Mouse (Mus musculus): ENCODE results near the gene Tfb1m. TPM values are rescaled to one million over a fixed set of nuclear protein-coding genes. Genes with fewer than 3 reads are reported as not detected.

Tfb1m gene
- polyA plus RNA-seq, 1 experiment from 2014 or later, result 20.4 TPM

- no peak overlapping the region for H3K4me2 ChIP-seq
- no peaks in the 10 kb centered on the region for H3K9me3 ChIP-seq (replicated peaks)
- no peaks in the 10 kb centered on the region for H3K27me3 ChIP-seq (replicated peaks)
- no peak overlapping the region for H3K27ac ChIP-seq (ENCODE audit: poor library complexity, severe bottlenecking)
- no peaks in the 10 kb centered on the region for H3K36me3 ChIP-seq
- H3K4me1 ChIP-seq (replicated peaks), result no peaks in the 10 kb centered on the region
- WGBS, result 14% methylated on average over 1 of the region's 1 CpGs
- no peak overlapping the region for H3K4me3 ChIP-seq
- no peak overlapping the region for H3K9ac ChIP-seq
- no peak for ATAC-seq (ENCODE audit: insufficient number of reproducible peaks, low FRiP score)
Measured at GRCm38 (mm10) chr17:3509841-3510240, 47.7 kb downstream of the Tfb1m start.

GRCm38 (mm10) chr17:3506508-3506907 lies 51.1 kb downstream of the Tfb1m start:
- no peak for ATAC-seq (ENCODE audit: insufficient number of reproducible peaks, low FRiP score)
- Histone ChIP-seq H3K27ac (ENCODE audit: poor library complexity, severe bottlenecking) (no peak overlapping the region), H3K27me3 (replicated peaks) (no peaks in the 10 kb centered on the region), H3K4me3 (no peak overlapping the region), H3K4me1 (replicated peaks) (no peaks in the 10 kb centered on the region), H3K36me3 (no peaks in the 10 kb centered on the region), H3K4me2 (no peak overlapping the region), H3K9me3 (replicated peaks) (no peaks in the 10 kb centered on the region), H3K9ac (no peak overlapping the region)
- 82% methylated on average over 8 of the region's 8 CpGs for WGBS

GRCm38 (mm10) chr17:3505711-3506110 lies 51.9 kb downstream of the Tfb1m start:
- no peaks in the 10 kb centered on the region for H3K36me3 ChIP-seq
- H3K9ac ChIP-seq, result no peak overlapping the region
- no peak overlapping the region for H3K27ac ChIP-seq (ENCODE audit: poor library complexity, severe bottlenecking)
- no peak for ATAC-seq (ENCODE audit: insufficient number of reproducible peaks, low FRiP score)
- H3K9me3 ChIP-seq (replicated peaks), result no peaks in the 10 kb centered on the region
- no peak overlapping the region for H3K4me3 ChIP-seq
- H3K4me1 ChIP-seq (replicated peaks), result no peaks in the 10 kb centered on the region
- no peak overlapping the region for H3K4me2 ChIP-seq
- H3K27me3 ChIP-seq (replicated peaks), result no peaks in the 10 kb centered on the region
- 76% methylated on average over 1 of the region's 1 CpGs for WGBS

GRCm38 (mm10) chr17:3500936-3501335 lies 56.6 kb downstream of the Tfb1m start:
- no peaks in the 10 kb centered on the region for H3K27me3 ChIP-seq (replicated peaks)
- no peak overlapping the region for H3K27ac ChIP-seq (ENCODE audit: poor library complexity, severe bottlenecking)
- no peak overlapping the region for H3K4me3 ChIP-seq
- no peaks in the 10 kb centered on the region for H3K36me3 ChIP-seq
- H3K9me3 ChIP-seq (replicated peaks), result no peaks in the 10 kb centered on the region
- no peaks in the 10 kb centered on the region for H3K4me1 ChIP-seq (replicated peaks)
- WGBS, result 77% methylated on average over 4 of the region's 4 CpGs
- H3K9ac ChIP-seq, result no peak overlapping the region
- no peak for ATAC-seq (ENCODE audit: insufficient number of reproducible peaks, low FRiP score)
- H3K4me2 ChIP-seq, result no peak overlapping the region

GRCm38 (mm10) chr17:3500076-3500475 lies 57.5 kb downstream of the Tfb1m start:
- WGBS, result 78% methylated on average over 6 of the region's 6 CpGs
- Histone ChIP-seq H3K36me3 (no peaks in the 10 kb centered on the region), H3K4me1 (replicated peaks) (no peaks in the 10 kb centered on the region), H3K4me3 (no peak overlapping the region), H3K9ac (no peak overlapping the region), H3K9me3 (replicated peaks) (no peaks in the 10 kb centered on the region), H3K27me3 (replicated peaks) (no peaks in the 10 kb centered on the region), H3K4me2 (no peak overlapping the region), H3K27ac (ENCODE audit: poor library complexity, severe bottlenecking) (no peak overlapping the region)
- no peak for ATAC-seq (ENCODE audit: insufficient number of reproducible peaks, low FRiP score)

GRCm38 (mm10) chr17:3499468-3499867 lies 58.1 kb downstream of the Tfb1m start:
- Histone ChIP-seq H3K4me3 (no peak overlapping the region), H3K36me3 (no peaks in the 10 kb centered on the region), H3K9me3 (replicated peaks) (no peaks in the 10 kb centered on the region), H3K9ac (no peak overlapping the region), H3K4me2 (no peak overlapping the region), H3K27me3 (replicated peaks) (no peaks in the 10 kb centered on the region), H3K27ac (ENCODE audit: poor library complexity, severe bottlenecking) (no peak overlapping the region), H3K4me1 (replicated peaks) (no peaks in the 10 kb centered on the region)
- WGBS, result 88% methylated on average over 8 of the region's 8 CpGs
- ATAC-seq (ENCODE audit: insufficient number of reproducible peaks, low FRiP score), result no peak

GRCm38 (mm10) chr17:3498580-3498979 lies 59.0 kb downstream of the Tfb1m start:
- Histone ChIP-seq H3K4me2 (no peak overlapping the region), H3K9ac (no peak overlapping the region), H3K4me3 (no peak overlapping the region), H3K27me3 (replicated peaks) (no peaks in the 10 kb centered on the region), H3K9me3 (replicated peaks) (no peaks in the 10 kb centered on the region), H3K4me1 (replicated peaks) (no peaks in the 10 kb centered on the region), H3K27ac (ENCODE audit: poor library complexity, severe bottlenecking) (no peak overlapping the region), H3K36me3 (no peaks in the 10 kb centered on the region)
- no peak for ATAC-seq (ENCODE audit: insufficient number of reproducible peaks, low FRiP score)
- WGBS, result 83% methylated on average over 3 of the region's 3 CpGs

- Histone ChIP-seq H3K27me3 (replicated peaks) (no peaks in the 10 kb centered on the region), H3K27ac (ENCODE audit: poor library complexity, severe bottlenecking) (no peak overlapping the region), H3K4me2 (no peak overlapping the region), H3K36me3 (no peaks in the 10 kb centered on the region), H3K4me1 (replicated peaks) (no peaks in the 10 kb centered on the region), H3K4me3 (no peak overlapping the region), H3K9me3 (replicated peaks) (no peaks in the 10 kb centered on the region), H3K9ac (no peak overlapping the region)
- ATAC-seq (ENCODE audit: insufficient number of reproducible peaks, low FRiP score), result no peak
- WGBS, result 30% methylated on average over 3 of the region's 3 CpGs
Measured at GRCm38 (mm10) chr17:3498086-3498485, 59.5 kb downstream of the Tfb1m start.

GRCm38 (mm10) chr17:3496080-3496479 lies 61.5 kb downstream of the Tfb1m start:
- WGBS, result 83% methylated on average over 3 of the region's 3 CpGs
- no peak for ATAC-seq (ENCODE audit: insufficient number of reproducible peaks, low FRiP score)

GRCm38 (mm10) chr17:3495576-3495975 lies 62.0 kb downstream of the Tfb1m start:
- no peak overlapping the region for H3K4me3 ChIP-seq
- WGBS, result 67% methylated on average over 2 of the region's 2 CpGs

More at GRCm38 (mm10) chr17:3496080-3496479, 61.5 kb downstream of the Tfb1m start:
- no peak overlapping the region for H3K4me2 ChIP-seq
- no peak overlapping the region for H3K4me3 ChIP-seq
- no peak overlapping the region for H3K27ac ChIP-seq (ENCODE audit: poor library complexity, severe bottlenecking)
- no peaks in the 10 kb centered on the region for H3K36me3 ChIP-seq
- H3K9ac ChIP-seq, result no peak overlapping the region
- no peaks in the 10 kb centered on the region for H3K4me1 ChIP-seq (replicated peaks)
- no peaks in the 10 kb centered on the region for H3K27me3 ChIP-seq (replicated peaks)
- no peaks in the 10 kb centered on the region for H3K9me3 ChIP-seq (replicated peaks)

GRCm38 (mm10) chr17:3491667-3492066 lies 65.9 kb downstream of the Tfb1m start:
- no peak for ATAC-seq (ENCODE audit: insufficient number of reproducible peaks, low FRiP score)
- 83% methylated on average over 6 of the region's 6 CpGs for WGBS
- H3K4me2 ChIP-seq, result no peak overlapping the region
- no peak overlapping the region for H3K4me3 ChIP-seq
- no peaks in the 10 kb centered on the region for H3K4me1 ChIP-seq (replicated peaks)
- H3K27me3 ChIP-seq (replicated peaks), result no peaks in the 10 kb centered on the region
- no peak overlapping the region for H3K27ac ChIP-seq (ENCODE audit: poor library complexity, severe bottlenecking)
- no peaks in the 10 kb centered on the region for H3K36me3 ChIP-seq
- H3K9ac ChIP-seq, result no peak overlapping the region
- no peaks in the 10 kb centered on the region for H3K9me3 ChIP-seq (replicated peaks)

More at GRCm38 (mm10) chr17:3495576-3495975, 62.0 kb downstream of the Tfb1m start:
- Histone ChIP-seq H3K9me3 (replicated peaks) (no peaks in the 10 kb centered on the region), H3K9ac (no peak overlapping the region), H3K27me3 (replicated peaks) (no peaks in the 10 kb centered on the region), H3K4me1 (replicated peaks) (no peaks in the 10 kb centered on the region), H3K27ac (ENCODE audit: poor library complexity, severe bottlenecking) (no peak overlapping the region), H3K36me3 (no peaks in the 10 kb centered on the region), H3K4me2 (no peak overlapping the region)
- no peak for ATAC-seq (ENCODE audit: insufficient number of reproducible peaks, low FRiP score)

GRCm38 (mm10) chr17:3491065-3491464 lies 66.5 kb downstream of the Tfb1m start:
- H3K4me3 ChIP-seq, result no peak overlapping the region
- 52% methylated on average over 5 of the region's 5 CpGs for WGBS
- H3K4me1 ChIP-seq (replicated peaks), result no peaks in the 10 kb centered on the region
- no peak overlapping the region for H3K4me2 ChIP-seq
- no peaks in the 10 kb centered on the region for H3K36me3 ChIP-seq
- H3K9me3 ChIP-seq (replicated peaks), result no peaks in the 10 kb centered on the region
- H3K9ac ChIP-seq, result no peak overlapping the region
- no peak for ATAC-seq (ENCODE audit: insufficient number of reproducible peaks, low FRiP score)
- no peak overlapping the region for H3K27ac ChIP-seq (ENCODE audit: poor library complexity, severe bottlenecking)
- no peaks in the 10 kb centered on the region for H3K27me3 ChIP-seq (replicated peaks)
